Mouse (Mus musculus): ENCODE results near the gene Fam187b.

- TF ChIP-seq CTCF (IDR thresholded peaks at IDR 0.05; ENCODE audit: extremely low read depth, insufficient read depth, low read length) (no peak), POLR2A (IDR thresholded peaks at IDR 0.05; ENCODE audit: extremely low read depth, insufficient read depth, low read length) (no peak)
Measured at GRCm38 (mm10) chr7:31036917-31037316, 63.3 kb downstream of the Fam187b start.
